Comparison of ENCODE assay signal across 9 mouse cellular contexts in the genomic region with DNA sequence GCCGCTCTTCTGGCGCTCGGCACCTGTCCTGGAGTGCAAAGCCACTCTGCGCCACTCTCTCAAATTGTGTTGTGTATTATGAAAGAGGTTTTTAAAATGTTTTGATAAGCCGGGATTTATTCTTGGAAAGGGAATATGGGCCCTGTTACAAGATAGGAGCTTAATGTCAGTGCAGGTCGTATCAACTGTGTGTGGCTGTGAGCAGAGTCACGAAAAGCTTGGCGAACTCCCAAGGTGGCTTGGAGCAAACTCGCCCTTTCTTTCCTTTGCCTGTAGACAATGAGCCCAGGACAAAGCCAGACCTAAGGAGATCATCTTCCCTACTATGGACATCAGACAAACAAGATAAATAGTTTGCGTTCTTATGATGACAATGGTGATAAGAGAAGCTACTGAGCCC.
DNase-seq lines count a peak whose midpoint lies in the region; ATAC-seq lines count a peak whose summit lies in the region.
"Had no signal": no experiment of that assay in that cellular context is flagged by ENCODE, and none has a peak within 500 bp of the region (broad histone marks: within the 10 kb centered on the region; RNA-seq: fewer than 3 reads in every experiment).

No protein-coding gene starts in this region.

- H3K4me3 ChIP-seq in heart, embryonic 11.5 days (ENCODE audit: low read depth, low read length): no peak overlapping the region
- no peak overlapping the region for H3K4me3 ChIP-seq in lung, embryonic 15.5 days
- no peak overlapping the region for H3K4me3 ChIP-seq in forebrain, embryonic 16.5 days (replicated peaks; ENCODE audit: low read length)
- H3K4me3 ChIP-seq: midbrain, embryonic 10.5 days had no signal

- H3K4me2 ChIP-seq in heart, embryonic 11.5 days: peak overlapping the region; percentile 50
- H3K4me2 ChIP-seq in lung, embryonic 15.5 days: peak overlapping the region; percentile 44
- no peak overlapping the region for H3K4me2 ChIP-seq in forebrain, embryonic 16.5 days (ENCODE audit: low read length)

- no peak for ATAC-seq in heart, embryonic 11.5 days (replicated peaks; ENCODE audit: insufficient number of reproducible peaks, low FRiP score, low TSS enrichment)
- ATAC-seq in lung, embryonic 15.5 days (ENCODE audit: borderline replicate concordance, extremely low read depth, low FRiP score, low TSS enrichment): peak; percentile 23
- no peak for ATAC-seq in forebrain, embryonic 16.5 days

- no peaks in the 10 kb centered on the region for H3K27me3 ChIP-seq in heart, embryonic 11.5 days (ENCODE audit: control insufficient read depth, insufficient read depth, low read length)
- H3K27me3 ChIP-seq in lung, embryonic 15.5 days: no peaks in the 10 kb centered on the region
- H3K27me3 ChIP-seq in forebrain, embryonic 16.5 days (replicated peaks; ENCODE audit: control insufficient read depth, insufficient read depth, low read length): no peaks in the 10 kb centered on the region

- peak; percentile 95 for DNase-seq in heart, adult 11 months
- DNase-seq in heart, postnatal 25 days (ENCODE audit: low spot score): no peak
- DNase-seq in brain, adult 2 months (ENCODE audit: low read depth, low spot score): peak; percentile 54
- no peak for DNase-seq in ovary, postnatal 36 days (ENCODE audit: low spot score)
- DNase-seq in retina, embryonic 14.5 days (ENCODE audit: low spot score): no peak

- no peaks in the 10 kb centered on the region for H3K36me3 ChIP-seq in heart, embryonic 11.5 days (ENCODE audit: control insufficient read depth, insufficient read depth, low read length)
- no peaks in the 10 kb centered on the region for H3K36me3 ChIP-seq in lung, embryonic 15.5 days
- no peaks in the 10 kb centered on the region for H3K36me3 ChIP-seq in forebrain, embryonic 16.5 days (ENCODE audit: control insufficient read depth, insufficient read depth)
- H3K36me3 ChIP-seq: midbrain, embryonic 10.5 days had no signal

- H3K4me1 ChIP-seq in heart, embryonic 11.5 days (ENCODE audit: control insufficient read depth, insufficient read depth, low read length): peaks cover 16% of the 10 kb centered on the region
- H3K4me1 ChIP-seq in lung, embryonic 15.5 days: peaks cover 37% of the 10 kb centered on the region
- H3K4me1 ChIP-seq in forebrain, embryonic 16.5 days (replicated peaks; ENCODE audit: control insufficient read depth, insufficient read depth, low read length): peaks cover 18% of the 10 kb centered on the region

- H3K9ac ChIP-seq in heart, embryonic 11.5 days (ENCODE audit: low read depth, low read length): no peak overlapping the region
- no peak overlapping the region; the same call in 1 of the 2 replicates for H3K9ac ChIP-seq in lung, embryonic 15.5 days
- no peak overlapping the region for H3K9ac ChIP-seq in forebrain, embryonic 16.5 days (replicated peaks; ENCODE audit: low read depth, low read length)

- WGBS in heart, embryonic 11.5 days (ENCODE audit: insufficient replicate concordance): 34% methylated on average over 10 of the region's 10 CpGs
- WGBS in lung, embryonic 15.5 days: 16% methylated on average over 10 of the region's 10 CpGs
- 67% methylated on average over 10 of the region's 10 CpGs for WGBS in forebrain, embryonic 16.5 days

- intact Hi-C loops in heart, postnatal 25 days (cut with DNase I): loop anchor here (1.0 kb wide), 1 partner anchor 24 kb away; no protein-coding TSS in a partner anchor

- no peaks in the 10 kb centered on the region for H3K9me3 ChIP-seq in heart, embryonic 11.5 days (replicated peaks; ENCODE audit: control insufficient read depth, low read length)
- H3K9me3 ChIP-seq in lung, embryonic 15.5 days: no peaks in the 10 kb centered on the region
- no peaks in the 10 kb centered on the region for H3K9me3 ChIP-seq in forebrain, embryonic 16.5 days (ENCODE audit: control insufficient read depth, low read length)
- H3K9me3 ChIP-seq: midbrain, embryonic 10.5 days had no signal

- no peak overlapping the region for H3K27ac ChIP-seq in heart, embryonic 11.5 days (ENCODE audit: low read depth, low read length)
- peak overlapping the region; percentile 95 for H3K27ac ChIP-seq in lung, embryonic 15.5 days
- no peak overlapping the region for H3K27ac ChIP-seq in forebrain, embryonic 16.5 days (ENCODE audit: low read length)
- H3K27ac ChIP-seq: midbrain, embryonic 10.5 days had no signal

Comparison
In these comparisons a context has a peak if more than half of its experiments do, and no peak if none do; other contexts are left out.
1. DNase-seq: peak in heart, adult 11 months (single experiment) and brain, adult 2 months (single experiment); none in heart, postnatal 25 days (single experiment), ovary, postnatal 36 days (single experiment) and retina, embryonic 14.5 days (single experiment).